Mouse (Mus musculus): ENCODE results near the gene Dbndd2. TPM values are rescaled to one million over a fixed set of nuclear protein-coding genes. Genes with fewer than 3 reads are reported as not detected.

The Dbndd2 gene
- polyA plus RNA-seq, 1 experiment from 2014 or later, result 7.4 TPM

DNA sequence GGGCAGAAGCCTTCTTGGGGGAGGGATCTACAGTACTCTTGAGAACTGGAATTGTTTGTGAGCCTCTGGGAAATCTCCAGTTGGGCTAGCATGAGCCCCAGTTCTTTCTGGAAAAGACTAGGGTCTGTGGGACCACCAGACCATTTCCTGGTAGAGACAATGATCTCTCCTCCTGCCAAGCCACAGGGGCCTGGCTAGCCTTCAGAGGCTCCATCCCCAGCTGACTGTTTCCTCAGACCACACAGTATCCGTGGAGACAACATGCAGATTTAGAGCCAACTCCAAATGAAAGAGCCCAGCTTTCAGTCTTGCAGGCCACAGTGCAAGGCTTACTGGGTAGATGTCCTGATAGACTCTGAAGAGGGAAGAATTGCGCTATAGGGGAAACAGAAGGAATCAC, 8.2 kb downstream of the Dbndd2 start:
- Histone ChIP-seq H3K27me3 (ENCODE audit: insufficient read depth, poor library complexity, severe bottlenecking) (no peaks in the 10 kb centered on the region), H3K27ac (no peak overlapping the region), H3K4me1 (peaks cover 25% of the 10 kb centered on the region), H3K36me3 (peaks cover 10% of the 10 kb centered on the region), H3K4me3 (no peak overlapping the region), H3K9me3 (no peaks in the 10 kb centered on the region)
- DNase-seq (ENCODE audit: low spot score), result no peak
- WGBS, result 60% methylated on average over 2 of the region's 2 CpGs

DNA sequence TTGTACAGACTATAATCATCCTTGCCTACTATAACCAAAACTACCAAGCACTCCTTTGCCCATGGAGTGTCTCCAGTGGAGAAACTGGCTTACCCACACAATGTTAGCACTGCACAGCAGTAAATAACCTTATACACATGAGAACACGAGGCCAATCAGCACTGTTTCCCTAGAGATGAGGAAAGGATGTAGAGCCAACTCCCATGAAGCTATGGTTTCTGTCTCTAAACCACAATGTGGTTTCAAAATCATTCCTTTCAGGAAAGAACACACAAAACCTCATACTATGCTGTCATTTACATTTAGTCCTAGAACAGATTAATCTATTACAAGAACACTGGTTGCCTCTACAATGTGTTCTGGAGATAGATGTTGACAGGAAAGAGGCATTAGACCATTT, 10.4 kb downstream of the Dbndd2 start:
- Histone ChIP-seq H3K36me3 (peaks cover 21% of the 10 kb centered on the region), H3K27me3 (ENCODE audit: insufficient read depth, poor library complexity, severe bottlenecking) (no peaks in the 10 kb centered on the region), H3K4me3 (peak overlapping the region; percentile 95; the same call in 1 of the 2 replicates), H3K27ac (no peak overlapping the region), H3K9me3 (no peaks in the 10 kb centered on the region), H3K4me1 (peaks cover 27% of the 10 kb centered on the region)
- 55% methylated on average over 1 of the region's 1 CpGs for WGBS
- no peak for DNase-seq (ENCODE audit: low spot score)

DNA sequence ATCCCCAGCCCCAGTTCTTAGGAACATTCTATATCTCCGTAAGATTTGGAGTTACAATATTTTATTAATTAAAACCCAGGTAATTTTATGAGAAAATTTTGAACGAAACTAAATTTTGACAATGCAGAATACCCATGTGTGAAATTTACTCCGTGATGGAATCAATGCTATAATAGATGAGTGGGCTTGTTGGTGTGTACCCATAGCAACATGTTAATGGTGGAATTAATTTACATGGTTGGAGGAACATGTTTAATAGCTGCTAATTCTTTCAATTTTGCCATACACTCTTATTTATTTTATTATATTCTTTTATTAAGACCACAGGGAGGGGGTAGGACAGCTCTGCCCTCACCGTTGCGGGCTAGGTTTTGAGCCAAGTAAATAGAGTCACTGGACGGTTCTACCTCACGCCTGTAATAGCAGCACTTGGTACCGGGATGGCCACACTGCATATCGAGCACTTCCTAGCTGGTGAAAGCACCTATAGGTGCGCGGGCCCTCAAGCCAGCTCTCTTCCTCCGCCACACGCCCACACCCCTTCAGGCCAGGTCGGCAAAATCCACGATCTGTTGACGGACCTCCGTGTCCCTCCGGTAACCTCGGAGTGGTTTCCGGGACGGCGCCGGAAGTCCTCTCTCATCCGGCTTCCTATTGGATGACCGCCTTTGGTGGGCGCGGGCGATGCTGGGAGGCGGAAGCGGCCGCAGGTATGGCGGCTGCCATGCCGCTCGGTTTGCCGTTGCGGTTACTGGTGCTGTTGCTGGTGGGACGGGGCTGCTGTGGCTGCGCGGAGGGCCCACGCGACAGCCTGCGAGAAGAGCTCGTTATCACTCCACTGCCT, 11.2 kb downstream of the Dbndd2 start, which contains the start of gene Pigt:
TSS of gene Pigt (plus strand) at position 674 of the 844 bp plus-strand sequence.
- H3K4me3 ChIP-seq, result peak within 1 kb of the TSS; percentile 95
- H3K27me3 ChIP-seq (ENCODE audit: insufficient read depth, poor library complexity, severe bottlenecking), result no peaks in the 10 kb centered on the region
- peak; percentile 95 for DNase-seq (ENCODE audit: low spot score)
- WGBS, result 4% methylated on average over 43 of the region's 43 CpGs
- peaks cover 27% of the 10 kb centered on the region for H3K4me1 ChIP-seq
- peak within 1 kb of the TSS; percentile 85 for H3K27ac ChIP-seq
- H3K9me3 ChIP-seq, result no peaks in the 10 kb centered on the region
- peaks cover 27% of the 10 kb centered on the region for H3K36me3 ChIP-seq

GRCm38 (mm10) chr2:164497691-164498268, 11.9 kb downstream of the Dbndd2 start:
- 6% methylated on average over 21 of the region's 21 CpGs for WGBS
- Histone ChIP-seq H3K27ac (peak overlapping the region; percentile 85), H3K36me3 (peaks cover 34% of the 10 kb centered on the region), H3K4me3 (peak overlapping the region; percentile 95), H3K4me1 (peaks cover 27% of the 10 kb centered on the region), H3K9me3 (no peaks in the 10 kb centered on the region), H3K27me3 (ENCODE audit: insufficient read depth, poor library complexity, severe bottlenecking) (no peaks in the 10 kb centered on the region)
- DNase-seq (ENCODE audit: low spot score), result no peak

DNA sequence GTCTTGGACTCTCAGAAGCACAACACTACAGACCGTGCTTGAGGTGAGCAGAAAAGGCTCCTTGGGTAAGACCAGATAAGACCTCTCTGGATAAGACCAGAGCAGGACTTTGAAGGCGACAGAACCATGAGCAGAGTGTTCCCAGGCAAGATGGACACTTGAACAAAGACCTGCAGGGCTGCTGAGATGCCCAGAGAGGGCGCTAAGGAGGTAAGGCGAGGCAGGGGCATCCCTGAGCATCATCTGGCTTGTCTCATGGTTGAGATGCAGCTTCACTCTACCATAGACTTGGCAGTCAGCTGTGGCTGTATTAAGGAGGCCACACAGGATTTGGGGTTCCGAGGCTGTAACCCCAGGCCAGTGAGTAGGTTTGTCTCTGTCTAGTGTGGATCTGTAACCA, 13.4 kb downstream of the Dbndd2 start:
- Histone ChIP-seq H3K4me3 (no peak overlapping the region), H3K36me3 (peaks cover 50% of the 10 kb centered on the region), H3K4me1 (peaks cover 18% of the 10 kb centered on the region), H3K27me3 (ENCODE audit: insufficient read depth, poor library complexity, severe bottlenecking) (no peaks in the 10 kb centered on the region), H3K27ac (no peak overlapping the region), H3K9me3 (peaks cover 2% of the 10 kb centered on the region; the same call in 1 of the 2 replicates)
- 72% methylated on average over 5 of the region's 5 CpGs for WGBS
- no peak for DNase-seq (ENCODE audit: low spot score)

DNA sequence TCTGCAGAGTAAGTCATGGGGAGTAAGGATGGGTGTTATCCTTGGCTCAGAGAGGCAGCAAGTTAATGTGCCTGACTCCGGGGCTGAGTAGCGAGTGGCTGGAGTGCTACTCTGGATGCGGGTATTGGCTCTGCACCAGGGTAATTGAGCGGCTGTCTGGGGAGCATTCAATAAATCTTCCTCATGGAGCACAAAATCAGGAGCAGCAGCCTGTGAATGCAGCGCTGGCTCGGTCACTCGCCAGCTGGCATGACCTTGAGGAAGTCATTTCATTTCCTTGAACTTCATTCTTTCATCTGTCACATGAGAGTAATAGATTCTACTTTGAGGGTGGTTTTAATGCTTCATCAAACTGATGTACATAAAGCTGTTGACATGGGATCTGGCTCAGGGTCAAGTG, 14.6 kb downstream of the Dbndd2 start:
- Histone ChIP-seq H3K36me3 (peaks cover 62% of the 10 kb centered on the region), H3K4me1 (peaks cover 18% of the 10 kb centered on the region), H3K4me3 (no peak overlapping the region), H3K27ac (no peak overlapping the region), H3K9me3 (peaks cover 7% of the 10 kb centered on the region; the same call in 1 of the 2 replicates), H3K27me3 (ENCODE audit: insufficient read depth, poor library complexity, severe bottlenecking) (no peaks in the 10 kb centered on the region)
- DNase-seq (ENCODE audit: low spot score), result no peak
- 92% methylated on average over 7 of the region's 7 CpGs for WGBS

DNA sequence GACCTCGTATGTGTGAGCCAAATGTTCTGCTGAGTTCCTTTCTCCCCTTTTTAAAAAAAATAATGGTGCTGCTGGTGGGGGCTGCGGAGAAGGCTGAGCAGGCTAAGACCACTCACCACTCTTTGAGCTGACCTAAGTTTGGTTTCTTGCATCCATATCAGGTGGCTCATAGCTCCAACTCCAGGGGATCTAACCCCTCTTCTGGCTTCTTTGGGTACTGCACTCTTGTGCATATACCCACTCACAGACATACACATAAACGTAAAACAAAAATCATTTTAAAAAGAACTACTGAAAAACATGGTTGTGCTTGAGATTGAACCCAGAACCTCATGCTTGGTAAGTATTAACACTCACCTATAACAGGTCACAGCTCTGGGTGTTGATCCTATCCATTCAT, 19.0 kb downstream of the Dbndd2 start:
- DNase-seq (ENCODE audit: low spot score), result no peak
- 94% methylated on average over 3 of the region's 3 CpGs for WGBS
- peaks cover 7% of the 10 kb centered on the region; the same call in 1 of the 2 replicates for H3K9me3 ChIP-seq
- H3K4me1 ChIP-seq, result no peaks in the 10 kb centered on the region
- H3K27me3 ChIP-seq (ENCODE audit: insufficient read depth, poor library complexity, severe bottlenecking), result no peaks in the 10 kb centered on the region
- no peak overlapping the region for H3K4me3 ChIP-seq
- H3K36me3 ChIP-seq, result peaks cover 87% of the 10 kb centered on the region
- H3K27ac ChIP-seq, result no peak overlapping the region

GRCm38 (mm10) chr2:164505619-164506347, 19.9 kb downstream of the Dbndd2 start:
- WGBS, result 91% methylated on average over 4 of the region's 4 CpGs
- no peak for DNase-seq (ENCODE audit: low spot score)

DNA sequence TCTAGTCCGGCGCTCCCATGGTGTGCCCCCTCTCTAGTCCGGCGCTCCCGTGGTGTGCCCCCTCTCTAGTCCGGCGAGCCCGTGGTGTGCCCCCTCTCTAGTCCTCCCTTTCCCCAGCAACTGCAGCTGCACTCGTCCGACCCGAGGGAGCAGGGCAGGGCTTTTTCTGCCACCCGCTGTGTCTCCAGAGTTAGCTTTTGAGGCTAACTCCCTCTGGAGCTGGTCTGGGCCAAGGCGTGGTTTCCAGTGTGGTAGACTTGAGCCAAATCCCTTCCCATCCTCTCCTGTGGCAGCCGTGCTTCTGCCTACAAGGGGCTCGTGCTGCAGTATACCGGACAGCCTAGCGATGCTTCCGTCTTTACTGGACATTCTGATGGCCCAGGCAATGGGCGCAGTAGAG, 21.9 kb downstream of the Dbndd2 start:
- H3K4me1 ChIP-seq, result peaks cover 13% of the 10 kb centered on the region; the same call in 1 of the 2 replicates
- peaks cover 7% of the 10 kb centered on the region; the same call in 1 of the 2 replicates for H3K9me3 ChIP-seq
- DNase-seq (ENCODE audit: low spot score), result no peak
- H3K27me3 ChIP-seq (ENCODE audit: insufficient read depth, poor library complexity, severe bottlenecking), result no peaks in the 10 kb centered on the region
- peaks cover 59% of the 10 kb centered on the region for H3K36me3 ChIP-seq
- WGBS, result 86% methylated on average over 19 of the region's 19 CpGs
- no peak overlapping the region for H3K4me3 ChIP-seq
- no peak overlapping the region for H3K27ac ChIP-seq

More at GRCm38 (mm10) chr2:164505619-164506347, 19.9 kb downstream of the Dbndd2 start:
- no peak overlapping the region for H3K4me3 ChIP-seq
- no peak overlapping the region for H3K27ac ChIP-seq
- peaks cover 5% of the 10 kb centered on the region; the same call in 1 of the 2 replicates for H3K4me1 ChIP-seq
- peaks cover 7% of the 10 kb centered on the region; the same call in 1 of the 2 replicates for H3K9me3 ChIP-seq
- H3K36me3 ChIP-seq, result peaks cover 78% of the 10 kb centered on the region
- H3K27me3 ChIP-seq (ENCODE audit: insufficient read depth, poor library complexity, severe bottlenecking), result no peaks in the 10 kb centered on the region

DNA sequence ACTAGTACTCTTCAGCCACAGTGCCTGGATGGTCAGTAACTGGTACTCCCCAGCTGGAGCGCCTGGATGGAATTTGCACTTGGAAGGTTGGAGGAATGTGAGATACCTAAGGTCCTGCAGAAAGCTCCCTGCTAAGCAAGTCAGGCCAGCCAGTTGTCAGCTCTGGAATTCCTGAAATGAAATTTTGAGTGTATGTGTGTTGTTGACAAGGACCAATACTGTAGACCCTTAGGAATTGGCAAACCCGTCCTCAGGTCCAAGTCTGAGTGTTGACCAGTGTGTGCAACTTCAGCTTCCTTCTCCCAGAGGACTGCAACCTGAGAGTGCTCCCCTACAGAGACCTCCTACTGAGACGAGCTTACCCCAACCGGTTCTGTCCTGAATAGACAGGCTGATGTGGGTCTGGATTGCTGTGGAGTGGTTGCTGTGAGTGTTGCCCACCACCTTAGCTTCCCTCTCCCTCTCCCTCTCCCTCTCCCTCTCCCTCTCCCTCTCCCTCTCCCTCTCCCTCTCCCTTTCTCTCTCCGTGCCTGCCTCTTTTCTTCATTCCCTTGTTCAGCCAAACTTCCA, 24.8 kb downstream of the Dbndd2 start:
- WGBS, result 29% methylated on average over 5 of the region's 5 CpGs
- peaks cover 13% of the 10 kb centered on the region; the same call in 1 of the 2 replicates for H3K4me1 ChIP-seq
- no peaks in the 10 kb centered on the region for H3K9me3 ChIP-seq
- H3K27ac ChIP-seq, result 0 out of 2 replicates have a peak overlapping the region, but pooled peaks have one; percentile 11
- H3K36me3 ChIP-seq, result peaks cover 30% of the 10 kb centered on the region
- no peak for DNase-seq (ENCODE audit: low spot score)
- H3K4me3 ChIP-seq, result no peak overlapping the region
- H3K27me3 ChIP-seq (ENCODE audit: insufficient read depth, poor library complexity, severe bottlenecking), result no peaks in the 10 kb centered on the region

GRCm38 (mm10) chr2:164512121-164512909, 26.4 kb downstream of the Dbndd2 start:
- Histone ChIP-seq H3K4me1 (peaks cover 13% of the 10 kb centered on the region; the same call in 1 of the 2 replicates), H3K27me3 (ENCODE audit: insufficient read depth, poor library complexity, severe bottlenecking) (no peaks in the 10 kb centered on the region), H3K4me3 (no peak overlapping the region), H3K36me3 (peaks cover 14% of the 10 kb centered on the region; the same call in 1 of the 2 replicates), H3K27ac (0 out of 2 replicates have a peak overlapping the region, but pooled peaks have one; percentile 29), H3K9me3 (no peaks in the 10 kb centered on the region)
- WGBS, result 59% methylated on average over 11 of the region's 14 CpGs
- DNase-seq (ENCODE audit: low spot score), result no peak

- WGBS, result 67% methylated on average over 8 of the region's 8 CpGs
- Histone ChIP-seq H3K27me3 (ENCODE audit: insufficient read depth, poor library complexity, severe bottlenecking) (no peaks in the 10 kb centered on the region), H3K4me3 (no peak overlapping the region), H3K27ac (no peak overlapping the region), H3K36me3 (peaks cover 7% of the 10 kb centered on the region; the same call in 1 of the 2 replicates), H3K9me3 (no peaks in the 10 kb centered on the region), H3K4me1 (peaks cover 13% of the 10 kb centered on the region; the same call in 1 of the 2 replicates)
- no peak for DNase-seq (ENCODE audit: low spot score)
Measured at GRCm38 (mm10) chr2:164513389-164513788, 27.5 kb downstream of the Dbndd2 start.

Data from heart, embryonic 10.5 days (tissue).